Mouse (Mus musculus) limb, embryonic 14.5 days (tissue): ENCODE results near the gene Rptor. TPM values are rescaled to one million over a fixed set of nuclear protein-coding genes. Genes with fewer than 3 reads are reported as not detected.

Experiments
- ATAC-seq: fragments of 200-750 bp; cut with Nextera tagmentation; 2 replicates; pipeline ENCODE4 v1.8.0; 2017; ENCODE audit warnings: low read depth, moderate number of reproducible peaks, moderate TSS enrichment; ENCODE audit not compliant: low FRiP score
- DNase-seq: peaks from one replicate; pipeline ENCODE4 v3.0.0-alpha.2; 2015; ENCODE audit warnings: low spot score
- H3K27ac ChIP-seq: fragments of 300-500 bp; sonication (generic); replicated peaks from 2 replicates; pipeline ENCODE4 v1.5.1; 2014; ENCODE audit warnings: low read depth, mild to moderate bottlenecking, low read length, moderate library complexity, mixed read lengths
- H3K27me3 ChIP-seq: fragments of 300-500 bp; sonication (generic); 2 replicates; pipeline ENCODE4 v1.6.1; 2014; ENCODE audit warnings: low read length, mixed read lengths; ENCODE audit not compliant: control insufficient read depth, insufficient read depth
- H3K36me3 ChIP-seq: fragments of 300-500 bp; sonication (generic); 2 replicates; pipeline ENCODE4 v1.6.1; 2014; ENCODE audit warnings: mild to moderate bottlenecking, low read length, moderate library complexity, mixed read lengths; ENCODE audit not compliant: control insufficient read depth, insufficient read depth
- H3K4me1 ChIP-seq: fragments of 300-500 bp; sonication (generic); 2 replicates; pipeline ENCODE4 v1.6.1; 2014; ENCODE audit warnings: antibody characterized with exemption, low read length, mixed read lengths; ENCODE audit not compliant: control insufficient read depth, insufficient read depth
- H3K4me2 ChIP-seq: fragments of 300-500 bp; sonication (generic); replicated peaks from 2 replicates; pipeline ENCODE4 v1.6.1; 2014; ENCODE audit warnings: low read depth, mild to moderate bottlenecking, low read length, moderate library complexity; ENCODE audit not compliant: severe bottlenecking
- H3K4me3 ChIP-seq: fragments of 300-500 bp; sonication (generic); replicated peaks from 2 replicates; pipeline ENCODE4 v1.5.1; 2014; ENCODE audit warnings: low read length
- H3K9ac ChIP-seq: fragments of 300-500 bp; sonication (generic); 2 replicates; pipeline ENCODE4 v1.6.1; 2014; ENCODE audit warnings: mild to moderate bottlenecking, low read depth, low read length, moderate library complexity; ENCODE audit not compliant: severe bottlenecking
- H3K9me3 ChIP-seq: fragments of 300-500 bp; sonication (generic); 2 replicates; pipeline ENCODE4 v1.6.1; 2016; ENCODE audit warnings: low read length; ENCODE audit not compliant: control insufficient read depth
- POLR2A ChIP-seq: fragments of 200-500 bp; IDR thresholded peaks from 2 replicates; pipeline ENCODE4 v1.8.0; 2012; ENCODE audit warnings: inconsistent platforms, mild to moderate bottlenecking, moderate library complexity, borderline replicate concordance; ENCODE audit not compliant: insufficient read depth, insufficient read length; ENCODE audit errors: extremely low read depth
- WGBS: fragments of 180-500 bp; shearing (Covaris S2); extraction: QIAGEN DNeasy Blood & Tissue Kit; methylation state at CpG from one replicate; pipeline ENCODE4 v1.1.7; 2014; 5-methylcytosine and 5-hydroxymethylcytosine counted together
- polyA plus RNA-seq, 2 experiments: library from polyadenylated mRNA; depleted of rRNA in 1 of 2; stranded (reverse) in 1 of 2; unstranded in 1 of 2; fragments of >200 nt; fragmentation: Nextera tagmentation in 1 of 2; extraction: Ambion mirVana in 1 of 2; gene quantifications; 2 replicates each; pipeline versions ENCODE4 v1.2.1 to v1.2.3; 2012 to 2014

The Rptor gene
- polyA plus RNA-seq, 2 experiments, result 13.7 to 24.3 TPM

GRCm38 (mm10) chr11:119718115-119718514 is 115.4 kb downstream of the Rptor start:
- H3K9ac ChIP-seq, result no peak overlapping the region
- no peak for TF ChIP-seq POLR2A
- no peaks in the 10 kb centered on the region for H3K36me3 ChIP-seq
- H3K27ac ChIP-seq, result no peak overlapping the region
- H3K4me2 ChIP-seq, result no peak overlapping the region
- H3K4me3 ChIP-seq, result no peak overlapping the region
- no peaks in the 10 kb centered on the region for H3K27me3 ChIP-seq
- 96% methylated on average over 3 of the region's 3 CpGs for WGBS
- H3K4me1 ChIP-seq, result no peaks in the 10 kb centered on the region; the same call in 1 of the 2 replicates
- ATAC-seq (no peak), DNase-seq (no peak)
- H3K9me3 ChIP-seq, result peaks cover 4% of the 10 kb centered on the region; the same call in 1 of the 2 replicates

- ATAC-seq, result no peak
These were observed 117.7 kb downstream of the Rptor start for GRCm38 (mm10) chr11:119720101-119721048.

GRCm38 (mm10) chr11:119724709-119725108 is 122.0 kb downstream of the Rptor start:
- TF ChIP-seq POLR2A, result no peak
- Histone ChIP-seq H3K4me1 (no peaks in the 10 kb centered on the region), H3K36me3 (peaks cover 20% of the 10 kb centered on the region), H3K27ac (no peak overlapping the region), H3K9me3 (no peaks in the 10 kb centered on the region), H3K9ac (no peak overlapping the region), H3K4me3 (no peak overlapping the region), H3K27me3 (no peaks in the 10 kb centered on the region), H3K4me2 (no peak overlapping the region)
- WGBS, result 86% methylated on average over 9 of the region's 9 CpGs
- ATAC-seq (no peak), DNase-seq (no peak)

More at GRCm38 (mm10) chr11:119720101-119721048, 117.7 kb downstream of the Rptor start:
- peaks cover 6% of the 10 kb centered on the region; the same call in 1 of the 2 replicates for H3K36me3 ChIP-seq
- H3K27ac ChIP-seq, result no peak overlapping the region
- TF ChIP-seq POLR2A, result no peak
- H3K27me3 ChIP-seq, result no peaks in the 10 kb centered on the region
- H3K4me2 ChIP-seq, result no peak overlapping the region
- no peak overlapping the region for H3K4me3 ChIP-seq
- no peak overlapping the region for H3K9ac ChIP-seq
- no peaks in the 10 kb centered on the region for H3K4me1 ChIP-seq
- H3K9me3 ChIP-seq, result peaks cover 4% of the 10 kb centered on the region; the same call in 1 of the 2 replicates
- 73% methylated on average over 9 of the region's 9 CpGs for WGBS
- DNase-seq, result no peak

- ATAC-seq (no peak), DNase-seq (no peak)
- peaks cover 4% of the 10 kb centered on the region for H3K36me3 ChIP-seq
- no peaks in the 10 kb centered on the region for H3K27me3 ChIP-seq
- no peak for TF ChIP-seq POLR2A
- H3K27ac ChIP-seq, result no peak overlapping the region
- no peaks in the 10 kb centered on the region for H3K4me1 ChIP-seq
- H3K4me3 ChIP-seq, result no peak overlapping the region
- H3K9me3 ChIP-seq, result no peaks in the 10 kb centered on the region
- 71% methylated on average over 5 of the region's 5 CpGs for WGBS
- no peak overlapping the region for H3K4me2 ChIP-seq
- no peak overlapping the region for H3K9ac ChIP-seq
These were observed 128.7 kb downstream of the Rptor start for GRCm38 (mm10) chr11:119731382-119731781.

- ATAC-seq (no peak), DNase-seq (no peak)
- Histone ChIP-seq H3K4me2 (no peak overlapping the region), H3K4me3 (no peak overlapping the region), H3K36me3 (no peaks in the 10 kb centered on the region), H3K27me3 (no peaks in the 10 kb centered on the region), H3K9me3 (no peaks in the 10 kb centered on the region), H3K27ac (no peak overlapping the region), H3K9ac (no peak overlapping the region), H3K4me1 (no peaks in the 10 kb centered on the region)
- no peak for TF ChIP-seq POLR2A
- 87% methylated on average over 1 of the region's 1 CpGs for WGBS
These were observed 129.7 kb downstream of the Rptor start for GRCm38 (mm10) chr11:119732362-119732761.
